Mouse (Mus musculus): Measurements from ENCODE around the gene Matn4. TPM values are rescaled to one million over a fixed set of nuclear protein-coding genes. Genes with fewer than 3 reads are reported as not detected.
A peak's percentile ranks its signal among the peaks of the same experiment; 100 is the strongest.

Gene Matn4
- polyA plus RNA-seq, 1 experiment from 2014 or later = not detected

DNA sequence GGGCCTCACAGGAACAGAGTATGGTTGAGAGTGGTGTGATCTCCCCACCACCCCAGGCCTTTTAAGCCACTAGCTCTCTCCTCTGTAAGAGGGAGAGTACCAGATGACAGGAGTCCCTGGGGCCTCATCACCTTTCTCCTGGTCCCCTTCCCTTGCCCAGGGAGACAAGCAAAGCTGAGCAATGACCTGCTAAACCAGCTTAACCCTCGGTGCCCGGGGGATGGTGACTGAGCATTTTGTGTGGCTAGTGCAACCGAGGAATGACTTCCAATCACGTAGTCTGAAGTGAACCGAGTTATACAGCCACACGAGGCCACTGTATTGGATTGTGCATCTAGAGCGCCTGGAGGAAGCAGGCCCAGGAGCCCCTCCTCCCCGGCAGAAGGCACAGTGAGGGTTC lies 19.4 kb upstream of the Matn4 start:
- DNase-seq (no peak), ATAC-seq (ENCODE audit: low FRiP score, low TSS enrichment) (no peak)
- 86% methylated on average over 8 of the region's 8 CpGs for WGBS
- Histone ChIP-seq H3K27me3 (ENCODE audit: control insufficient read depth, insufficient read depth, low read length) (no peaks in the 10 kb centered on the region), H3K36me3 (ENCODE audit: control insufficient read depth, insufficient read depth, low read length) (no peaks in the 10 kb centered on the region), H3K4me3 (replicated peaks; ENCODE audit: low read depth, low read length) (no peak overlapping the region), H3K4me1 (ENCODE audit: control insufficient read depth, insufficient read depth, low read length) (no peaks in the 10 kb centered on the region), H3K9me3 (ENCODE audit: control insufficient read depth, low read length) (no peaks in the 10 kb centered on the region), H3K9ac (replicated peaks; ENCODE audit: low read length) (no peak overlapping the region), H3K27ac (replicated peaks; ENCODE audit: low read depth, low read length) (no peak overlapping the region), H3K4me2 (ENCODE audit: low read length) (no peak overlapping the region)

DNA sequence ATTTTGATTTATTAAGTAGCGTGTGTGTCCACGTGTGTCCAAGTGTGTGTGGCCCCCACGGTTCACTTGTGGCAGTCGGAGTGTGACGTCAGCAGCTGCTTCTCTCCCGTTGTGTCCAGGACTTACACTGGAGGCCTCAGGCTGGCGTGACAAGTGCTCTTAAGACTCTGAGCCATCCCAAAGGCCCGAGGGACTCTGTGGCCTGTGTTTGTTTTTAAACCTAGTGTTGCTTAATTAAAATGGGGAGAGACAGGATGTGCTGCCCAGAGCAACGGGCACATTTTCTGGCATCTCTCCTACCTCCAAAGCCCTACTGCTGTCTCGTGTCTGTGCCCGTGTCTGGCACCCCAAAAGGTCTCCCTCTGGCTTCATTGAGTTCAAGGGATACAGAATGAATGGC lies 18.5 kb upstream of the Matn4 start:
- no peaks in the 10 kb centered on the region for H3K27me3 ChIP-seq (ENCODE audit: control insufficient read depth, insufficient read depth, low read length)
- H3K9ac ChIP-seq (replicated peaks; ENCODE audit: low read length) = no peak overlapping the region
- H3K9me3 ChIP-seq (ENCODE audit: control insufficient read depth, low read length) = no peaks in the 10 kb centered on the region
- H3K4me3 ChIP-seq (replicated peaks; ENCODE audit: low read depth, low read length) = no peak overlapping the region
- no peak for ATAC-seq (ENCODE audit: low FRiP score, low TSS enrichment)
- no peaks in the 10 kb centered on the region for H3K36me3 ChIP-seq (ENCODE audit: control insufficient read depth, insufficient read depth, low read length)
- H3K4me2 ChIP-seq (ENCODE audit: low read length) = no peak overlapping the region
- H3K27ac ChIP-seq (replicated peaks; ENCODE audit: low read depth, low read length) = no peak overlapping the region
- no peaks in the 10 kb centered on the region for H3K4me1 ChIP-seq (ENCODE audit: control insufficient read depth, insufficient read depth, low read length)
- DNase-seq = no peak
- 92% methylated on average over 11 of the region's 11 CpGs for WGBS

DNA sequence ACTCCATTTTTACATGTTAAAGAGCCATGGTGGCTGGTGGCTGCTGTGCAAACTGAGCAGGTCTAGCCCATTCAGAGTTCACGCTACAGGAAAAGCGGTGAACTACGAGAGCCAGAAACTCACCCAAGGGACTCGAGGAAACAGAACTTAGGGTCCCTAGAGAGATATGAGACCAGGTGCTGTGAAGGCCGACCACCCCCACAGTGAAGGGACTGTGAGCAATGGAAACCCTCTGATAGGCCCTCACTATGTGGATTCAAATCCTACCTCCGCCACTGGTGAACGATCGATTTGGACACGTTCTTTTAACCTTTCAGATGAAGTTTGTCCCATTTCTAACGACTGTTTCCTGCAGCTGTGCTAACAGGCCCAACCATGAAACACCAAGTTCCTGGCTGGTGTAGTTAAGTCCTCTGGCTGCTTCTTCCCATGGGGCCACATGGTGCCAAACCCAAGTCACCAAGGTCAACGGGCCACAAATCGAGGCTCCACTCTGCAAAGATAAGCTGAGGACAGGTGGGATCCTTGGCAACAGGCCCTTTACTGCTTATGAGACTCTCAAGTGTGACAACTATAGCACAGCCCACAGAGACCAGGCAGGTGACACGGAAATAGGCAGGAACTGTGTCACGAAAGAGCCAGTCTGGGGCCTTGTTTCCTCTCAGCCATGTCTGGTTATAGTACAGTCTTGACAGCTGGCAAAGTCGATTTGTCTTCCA lies 17.9 kb upstream of the Matn4 start:
- Histone ChIP-seq H3K4me3 (replicated peaks; ENCODE audit: low read depth, low read length) (no peak overlapping the region), H3K9ac (replicated peaks; ENCODE audit: low read length) (no peak overlapping the region), H3K9me3 (ENCODE audit: control insufficient read depth, low read length) (no peaks in the 10 kb centered on the region), H3K36me3 (ENCODE audit: control insufficient read depth, insufficient read depth, low read length) (no peaks in the 10 kb centered on the region), H3K27me3 (ENCODE audit: control insufficient read depth, insufficient read depth, low read length) (no peaks in the 10 kb centered on the region), H3K27ac (replicated peaks; ENCODE audit: low read depth, low read length) (no peak overlapping the region), H3K4me1 (ENCODE audit: control insufficient read depth, insufficient read depth, low read length) (no peaks in the 10 kb centered on the region), H3K4me2 (ENCODE audit: low read length) (no peak overlapping the region)
- ATAC-seq (ENCODE audit: low FRiP score, low TSS enrichment) = no peak
- no peak for DNase-seq
- WGBS = 92% methylated on average over 15 of the region's 15 CpGs

DNA sequence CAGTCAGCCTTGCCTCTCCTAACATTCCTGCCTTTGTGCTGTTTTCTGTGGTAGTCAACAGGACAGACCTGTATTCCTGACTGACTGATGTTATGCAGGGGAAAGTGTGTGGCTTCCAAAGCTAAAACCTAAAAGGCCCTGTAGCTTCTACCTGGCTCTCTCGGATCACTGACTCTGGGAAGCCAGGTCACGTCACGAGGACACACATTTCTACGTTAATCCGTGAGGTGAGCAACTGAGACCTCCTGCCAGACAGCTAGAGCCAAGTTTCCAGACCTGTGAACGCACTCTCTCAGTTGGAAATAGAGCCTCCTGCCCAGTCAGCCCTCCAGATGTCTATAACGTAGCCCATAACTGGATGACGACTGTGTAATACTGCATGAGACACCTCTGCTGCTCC lies 17.0 kb upstream of the Matn4 start:
- Histone ChIP-seq H3K27ac (replicated peaks; ENCODE audit: low read depth, low read length) (no peak overlapping the region), H3K4me2 (ENCODE audit: low read length) (no peak overlapping the region), H3K4me1 (ENCODE audit: control insufficient read depth, insufficient read depth, low read length) (no peaks in the 10 kb centered on the region), H3K36me3 (ENCODE audit: control insufficient read depth, insufficient read depth, low read length) (no peaks in the 10 kb centered on the region), H3K9me3 (ENCODE audit: control insufficient read depth, low read length) (no peaks in the 10 kb centered on the region), H3K4me3 (replicated peaks; ENCODE audit: low read depth, low read length) (no peak overlapping the region), H3K27me3 (ENCODE audit: control insufficient read depth, insufficient read depth, low read length) (no peaks in the 10 kb centered on the region), H3K9ac (replicated peaks; ENCODE audit: low read length) (no peak overlapping the region)
- no peak for ATAC-seq (ENCODE audit: low FRiP score, low TSS enrichment)
- no peak for DNase-seq
- 88% methylated on average over 8 of the region's 8 CpGs for WGBS

DNA sequence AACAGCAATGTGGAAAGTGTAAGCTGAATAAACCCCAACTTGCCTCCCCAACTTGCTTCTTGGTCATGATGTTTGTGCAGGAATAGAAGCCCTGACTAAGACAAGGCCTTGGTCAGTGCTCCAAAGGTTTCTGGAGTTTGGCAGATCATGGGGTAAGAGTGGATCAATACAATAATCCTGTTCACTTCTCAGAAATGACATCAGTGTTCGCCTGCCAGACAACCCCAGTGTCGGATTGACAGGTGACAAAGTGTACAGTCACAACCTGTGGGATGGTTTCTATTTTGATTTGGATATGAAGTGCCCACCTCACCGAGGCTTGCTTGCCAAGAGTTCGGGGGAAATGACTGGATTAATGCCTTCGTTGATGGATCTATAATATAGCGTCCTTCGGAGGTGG lies 16.3 kb upstream of the Matn4 start:
- no peak for DNase-seq
- no peak for ATAC-seq (ENCODE audit: low FRiP score, low TSS enrichment)
- H3K9ac ChIP-seq (replicated peaks; ENCODE audit: low read length) = no peak overlapping the region
- no peaks in the 10 kb centered on the region for H3K27me3 ChIP-seq (ENCODE audit: control insufficient read depth, insufficient read depth, low read length)
- no peak overlapping the region for H3K4me3 ChIP-seq (replicated peaks; ENCODE audit: low read depth, low read length)
- no peak overlapping the region for H3K4me2 ChIP-seq (ENCODE audit: low read length)
- H3K9me3 ChIP-seq (ENCODE audit: control insufficient read depth, low read length) = no peaks in the 10 kb centered on the region
- H3K27ac ChIP-seq (replicated peaks; ENCODE audit: low read depth, low read length) = no peak overlapping the region
- no peaks in the 10 kb centered on the region for H3K36me3 ChIP-seq (ENCODE audit: control insufficient read depth, insufficient read depth, low read length)
- WGBS = 86% methylated on average over 7 of the region's 7 CpGs
- no peaks in the 10 kb centered on the region for H3K4me1 ChIP-seq (ENCODE audit: control insufficient read depth, insufficient read depth, low read length)

DNA sequence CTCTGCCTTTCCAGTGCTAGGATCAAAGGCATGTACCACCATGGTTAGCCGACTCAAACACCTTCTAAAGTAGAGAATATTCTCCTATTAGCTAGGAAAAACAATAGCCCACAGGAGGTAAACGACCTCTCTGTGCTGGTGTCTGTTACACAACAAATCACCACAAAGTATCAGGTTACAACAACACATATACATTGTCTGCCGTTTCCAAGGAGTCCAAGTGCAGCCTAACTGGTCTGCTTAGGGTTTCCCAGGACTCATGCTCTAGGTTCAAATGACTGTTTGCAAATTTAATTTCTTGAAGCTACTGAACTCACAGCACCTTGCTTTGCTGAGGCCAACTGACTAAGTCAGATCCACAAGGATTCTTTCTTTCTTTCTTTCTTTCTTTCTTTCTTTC lies 14.5 kb upstream of the Matn4 start:
- H3K27ac ChIP-seq (replicated peaks; ENCODE audit: low read depth, low read length) = no peak overlapping the region
- H3K27me3 ChIP-seq (ENCODE audit: control insufficient read depth, insufficient read depth, low read length) = no peaks in the 10 kb centered on the region
- H3K36me3 ChIP-seq (ENCODE audit: control insufficient read depth, insufficient read depth, low read length) = no peaks in the 10 kb centered on the region
- H3K4me2 ChIP-seq (ENCODE audit: low read length) = no peak overlapping the region
- DNase-seq = no peak
- no peak for ATAC-seq (ENCODE audit: low FRiP score, low TSS enrichment)
- 9% methylated on average over 3 of the region's 3 CpGs for WGBS
- no peaks in the 10 kb centered on the region for H3K4me1 ChIP-seq (ENCODE audit: control insufficient read depth, insufficient read depth, low read length)
- H3K9ac ChIP-seq (replicated peaks; ENCODE audit: low read length) = no peak overlapping the region
- H3K9me3 ChIP-seq (ENCODE audit: control insufficient read depth, low read length) = no peaks in the 10 kb centered on the region
- no peak overlapping the region for H3K4me3 ChIP-seq (replicated peaks; ENCODE audit: low read depth, low read length)

DNA sequence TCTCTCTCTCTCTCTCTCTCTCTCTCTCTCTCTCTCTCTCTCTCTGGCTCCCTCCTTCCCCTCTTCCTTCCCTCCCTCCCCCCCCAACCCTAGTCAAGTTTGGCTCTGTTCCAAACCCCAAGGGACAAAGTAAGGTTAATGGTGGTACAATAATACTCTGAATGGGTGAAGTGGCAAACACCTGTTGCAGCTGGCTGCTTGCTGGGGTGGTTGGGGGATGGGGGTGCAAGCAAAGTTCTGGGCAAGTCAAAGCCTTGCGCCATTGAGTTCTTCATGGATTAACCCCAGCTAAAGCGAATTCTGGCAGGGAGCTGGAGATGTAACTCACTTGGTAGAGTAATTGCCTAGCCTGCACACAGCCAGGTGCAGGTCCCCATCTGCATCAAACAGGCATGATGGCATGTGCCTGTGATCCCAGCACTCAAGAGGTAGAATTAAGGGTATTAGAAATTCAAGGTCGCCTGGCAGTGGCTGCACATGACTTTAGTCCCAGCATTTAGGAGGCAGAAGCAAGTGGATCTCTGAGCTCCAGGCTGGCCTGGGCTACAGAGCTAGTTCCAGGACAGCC lies 13.4 kb upstream of the Matn4 start:
- 34% methylated on average over 3 of the region's 3 CpGs for WGBS
- Histone ChIP-seq H3K9me3 (ENCODE audit: control insufficient read depth, low read length) (no peaks in the 10 kb centered on the region), H3K4me3 (replicated peaks; ENCODE audit: low read depth, low read length) (no peak overlapping the region), H3K27me3 (ENCODE audit: control insufficient read depth, insufficient read depth, low read length) (no peaks in the 10 kb centered on the region), H3K27ac (replicated peaks; ENCODE audit: low read depth, low read length) (no peak overlapping the region), H3K9ac (replicated peaks; ENCODE audit: low read length) (no peak overlapping the region), H3K36me3 (ENCODE audit: control insufficient read depth, insufficient read depth, low read length) (no peaks in the 10 kb centered on the region), H3K4me2 (ENCODE audit: low read length) (no peak overlapping the region), H3K4me1 (ENCODE audit: control insufficient read depth, insufficient read depth, low read length) (no peaks in the 10 kb centered on the region)
- DNase-seq (no peak), ATAC-seq (ENCODE audit: low FRiP score, low TSS enrichment) (no peak)

DNA sequence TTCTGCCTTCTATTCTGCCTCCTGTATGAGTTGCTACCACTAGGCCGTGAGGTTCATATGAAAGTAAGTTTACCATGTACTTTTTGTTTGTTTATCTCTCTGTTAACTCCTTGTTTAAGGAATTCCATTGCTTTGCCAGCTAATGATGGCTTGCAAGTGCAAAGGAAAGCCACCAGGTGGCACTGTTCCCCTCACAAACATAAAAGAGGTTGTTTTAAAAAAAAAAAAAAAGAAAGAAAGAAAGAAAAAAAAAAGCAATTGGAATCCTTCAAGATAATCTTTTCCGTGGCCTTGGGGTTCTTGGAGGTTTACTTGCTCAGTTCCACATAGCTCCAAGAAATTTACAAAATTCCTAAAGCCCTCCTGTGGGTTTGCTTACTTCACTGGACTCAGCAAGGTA lies 12.2 kb upstream of the Matn4 start:
- Histone ChIP-seq H3K4me1 (ENCODE audit: control insufficient read depth, insufficient read depth, low read length) (no peaks in the 10 kb centered on the region), H3K4me2 (ENCODE audit: low read length) (no peak overlapping the region), H3K4me3 (replicated peaks; ENCODE audit: low read depth, low read length) (no peak overlapping the region), H3K27me3 (ENCODE audit: control insufficient read depth, insufficient read depth, low read length) (no peaks in the 10 kb centered on the region), H3K9me3 (ENCODE audit: control insufficient read depth, low read length) (no peaks in the 10 kb centered on the region), H3K27ac (replicated peaks; ENCODE audit: low read depth, low read length) (no peak overlapping the region), H3K36me3 (ENCODE audit: control insufficient read depth, insufficient read depth, low read length) (no peaks in the 10 kb centered on the region), H3K9ac (replicated peaks; ENCODE audit: low read length) (no peak overlapping the region)
- no peak for ATAC-seq (ENCODE audit: low FRiP score, low TSS enrichment)
- WGBS = 1% methylated on average over 2 of the region's 2 CpGs
- DNase-seq = peak; percentile 82

DNA sequence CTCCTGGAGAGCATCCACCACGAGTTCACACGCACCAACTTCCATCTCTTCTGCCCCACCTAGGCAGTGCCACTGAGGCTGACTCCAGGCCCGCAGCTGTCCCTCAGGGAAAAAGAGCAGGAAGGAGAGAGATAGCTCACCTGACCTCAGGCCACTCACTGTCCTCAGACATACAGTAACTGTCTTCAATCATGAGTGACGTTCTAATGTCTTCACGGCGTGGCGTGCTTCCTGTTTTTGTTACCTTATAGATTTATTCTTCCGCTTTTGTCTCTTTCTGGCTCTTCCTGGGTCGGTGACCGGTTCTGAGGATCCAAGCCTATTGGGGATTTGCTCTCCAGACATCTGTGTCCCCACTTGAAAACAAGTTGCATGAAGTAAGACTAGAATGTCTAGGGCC lies 9.6 kb upstream of the Matn4 start:
- Histone ChIP-seq H3K4me1 (ENCODE audit: control insufficient read depth, insufficient read depth, low read length) (no peaks in the 10 kb centered on the region), H3K36me3 (ENCODE audit: control insufficient read depth, insufficient read depth, low read length) (no peaks in the 10 kb centered on the region), H3K27me3 (ENCODE audit: control insufficient read depth, insufficient read depth, low read length) (peaks cover 4% of the 10 kb centered on the region; the same call in 1 of the 2 replicates), H3K9me3 (ENCODE audit: control insufficient read depth, low read length) (no peaks in the 10 kb centered on the region), H3K4me2 (ENCODE audit: low read length) (peak overlapping the region; percentile 40), H3K4me3 (replicated peaks; ENCODE audit: low read depth, low read length) (peak overlapping the region; percentile 14; the same call in 1 of the 2 replicates), H3K27ac (replicated peaks; ENCODE audit: low read depth, low read length) (no peak overlapping the region), H3K9ac (replicated peaks; ENCODE audit: low read length) (no peak overlapping the region)
- DNase-seq (no peak), ATAC-seq (ENCODE audit: low FRiP score, low TSS enrichment) (no peak)
- 78% methylated on average over 10 of the region's 10 CpGs for WGBS

All from midbrain, embryonic 14.5 days (tissue).